Mouse (Mus musculus) frontal cortex, adult 2 months (tissue): ENCODE results near the gene Adipoq. TPM values are rescaled to one million over a fixed set of nuclear protein-coding genes. Genes with fewer than 3 reads are reported as not detected.
"Not testable (repeated sequence)": the region's sequence is repeated elsewhere in the genome, so short reads cannot be mapped to it uniquely, and the experiment has no call there.

Experiments
- DNase-seq, 2 experiments: peaks; one replicate each; pipeline ENCODE4 v3.0.0; 2022; ENCODE audit warnings: low spot score in 1 of 2; ENCODE audit errors: extremely low spot score in 1 of 2
- polyA plus RNA-seq: library from polyadenylated mRNA; depleted of rRNA; stranded (reverse); fragments of >200 nt; gene quantifications from 2 replicates; pipeline ENCODE4 v1.2.3, GENCODE M21; 2012; rRNA removed

Adipoq gene
- 0.16 and 0.25 TPM in 2 replicates for polyA plus RNA-seq

GRCm38 (mm10) chr16:23146280-23146679 is at the start of gene Adipoq:
Gene Adipoq (plus strand): TSS chr16:23146536.
- no peak for DNase-seq

- not testable (repeated sequence) for DNase-seq
Observed at GRCm38 (mm10) chr16:23096886-23097285, 49.5 kb upstream of the Adipoq start.

GRCm38 (mm10) chr16:23097290-23098104 is 48.8 kb upstream of the Adipoq start:
- peak in 1 of 2 experiments; percentile 54 for DNase-seq

- DNase-seq, result not testable (repeated sequence)
Observed at GRCm38 (mm10) chr16:23098105-23098452, 48.3 kb upstream of the Adipoq start.

GRCm38 (mm10) chr16:23099632-23100031 is 46.7 kb upstream of the Adipoq start:
- DNase-seq, result no peak

- DNase-seq, result no peak
Observed at GRCm38 (mm10) chr16:23100099-23100575, 46.2 kb upstream of the Adipoq start.

- no peak for DNase-seq
Observed at GRCm38 (mm10) chr16:23100613-23101012, 45.7 kb upstream of the Adipoq start.

GRCm38 (mm10) chr16:23102340-23103037 is 43.8 kb upstream of the Adipoq start:
- no peak for DNase-seq

GRCm38 (mm10) chr16:23103038-23103745 is 43.1 kb upstream of the Adipoq start:
- DNase-seq, result no peak

GRCm38 (mm10) chr16:23103841-23104240 is 42.5 kb upstream of the Adipoq start:
- DNase-seq, result no peak

- no peak for DNase-seq
Observed at GRCm38 (mm10) chr16:23106121-23106520, 40.2 kb upstream of the Adipoq start.

- DNase-seq, result peak; percentile 82 to 92
Observed at GRCm38 (mm10) chr16:23107231-23107942, 38.9 kb upstream of the Adipoq start, which contains the start of gene Eif4a2. Gene Eif4a2 (plus strand): TSS chr16:23107444.

- DNase-seq, result peak; percentile 53 to 79
Observed at GRCm38 (mm10) chr16:23107946-23108759, 38.2 kb upstream of the Adipoq start.

GRCm38 (mm10) chr16:23108943-23109342 is 37.4 kb upstream of the Adipoq start:
- DNase-seq, result no peak

- DNase-seq, result no peak
Observed at GRCm38 (mm10) chr16:23109350-23110280, 36.7 kb upstream of the Adipoq start.

- DNase-seq, result no peak
Observed at GRCm38 (mm10) chr16:23112348-23112747, 34.0 kb upstream of the Adipoq start.

GRCm38 (mm10) chr16:23112861-23113435 is 33.4 kb upstream of the Adipoq start:
- no peak for DNase-seq

GRCm38 (mm10) chr16:23113903-23114302 is 32.4 kb upstream of the Adipoq start:
- DNase-seq, result no peak
